Mouse (Mus musculus) erythroblast, adult 5-6 weeks (primary cell): ENCODE data around the gene Inhbe. TPM values are rescaled to one million over a fixed set of nuclear protein-coding genes. Genes with fewer than 3 reads are reported as not detected.

ENCODE experiments used
- ATAC-seq: replicated peaks from 2 replicates; pipeline ENCODE4 v1.8.0; 2016; ENCODE audit warnings: moderate number of reproducible peaks, mild to moderate bottlenecking, moderate TSS enrichment, inconsistent platforms; ENCODE audit not compliant: poor library complexity, low FRiP score, severe bottlenecking
- total RNA-seq, 2 experiments: library from RNA; stranded (forward) in 1 of 2; stranded (reverse) in 1 of 2; fragments of 150-400 nt in 1 of 2; fragments of 200-764, 138-1000 nt in 1 of 2; gene quantifications; 2 replicates each; pipeline versions ENCODE4 v1.2.3 to v1.2.4; 2015 to 2017; ENCODE audit warnings: low replicate concordance in 2 of 2

Gene Inhbe
- total RNA-seq, 2 experiments from 2014 or later: not detected

DNA sequence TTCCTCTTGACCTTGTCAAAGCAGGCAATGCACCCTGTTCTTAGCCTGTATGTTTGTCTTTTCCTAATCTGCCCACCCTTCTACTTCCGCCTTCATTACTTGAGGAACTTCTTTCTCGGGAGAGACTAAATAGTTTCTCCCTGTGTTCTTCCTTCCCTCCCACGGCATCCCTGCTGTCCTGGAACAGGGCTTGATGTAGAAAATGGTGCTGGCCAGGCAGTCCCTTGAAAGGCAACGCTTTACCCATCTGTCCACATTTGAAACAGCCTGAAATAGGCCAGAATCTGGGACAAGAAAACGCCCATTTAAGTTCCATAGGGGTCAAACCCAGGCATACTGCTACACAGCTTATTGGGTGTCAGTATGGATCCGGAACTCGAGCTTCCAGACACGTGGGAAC, 4.4 kb downstream of the Inhbe start:
- no peak for ATAC-seq

DNA sequence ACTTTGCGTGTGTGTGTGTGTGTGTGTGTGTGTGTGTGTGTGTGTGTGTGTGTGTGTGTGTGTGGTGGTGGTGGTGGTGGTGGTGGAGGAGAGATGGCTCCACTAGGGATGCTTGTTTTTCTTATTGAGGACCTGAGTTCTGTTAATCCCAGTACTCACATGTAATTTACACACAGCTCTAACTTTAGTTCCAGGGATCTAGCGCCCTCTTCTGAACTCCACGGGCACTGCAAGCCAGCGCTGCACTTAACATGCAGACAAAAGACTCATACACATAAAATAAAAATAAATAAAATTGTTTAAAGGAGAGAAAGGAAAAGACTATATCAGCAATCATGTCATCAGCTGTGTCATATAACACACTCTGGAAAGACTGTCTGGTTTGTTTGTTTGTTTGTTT, 5.3 kb downstream of the Inhbe start:
- ATAC-seq: no peak

DNA sequence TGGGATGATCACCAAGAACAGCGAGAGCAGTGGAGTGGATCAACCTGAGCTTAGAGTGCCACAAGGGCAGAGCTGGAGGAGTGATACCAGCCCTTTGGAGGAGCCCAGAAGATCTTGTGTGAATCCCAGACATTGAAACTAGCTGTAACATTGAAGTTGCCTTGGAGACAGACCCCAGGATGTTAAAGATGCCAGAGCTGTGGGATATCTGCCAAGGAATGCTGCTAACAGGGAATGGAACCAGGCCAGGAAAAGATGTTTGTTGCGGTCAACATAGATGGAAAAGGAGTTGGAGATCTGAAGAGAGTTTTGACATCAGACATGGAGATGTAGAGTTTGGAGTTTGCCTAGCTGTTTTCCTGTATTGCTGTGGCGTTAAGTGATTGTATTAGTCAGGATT, 8.0 kb downstream of the Inhbe start:
- no peak for ATAC-seq

DNA sequence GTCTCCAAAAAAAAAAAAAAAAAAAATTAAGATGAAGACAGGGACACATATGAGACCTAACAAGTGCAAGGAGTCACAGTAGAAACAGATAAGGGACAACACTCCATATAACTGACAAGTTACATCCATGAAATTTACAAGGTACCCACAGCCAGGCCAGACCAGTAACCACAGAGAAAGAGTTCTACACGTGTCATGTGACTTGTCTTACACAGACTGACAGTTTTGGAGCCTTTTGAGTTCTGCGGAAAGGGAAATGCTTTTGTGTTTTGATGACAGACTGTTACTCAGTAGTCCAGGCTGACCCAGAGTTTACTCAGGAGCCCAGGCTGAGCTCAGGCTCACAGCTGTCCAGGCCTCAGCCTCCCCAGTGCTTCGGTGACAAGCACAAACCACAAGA, 11.2 kb downstream of the Inhbe start:
- no peak for ATAC-seq

DNA sequence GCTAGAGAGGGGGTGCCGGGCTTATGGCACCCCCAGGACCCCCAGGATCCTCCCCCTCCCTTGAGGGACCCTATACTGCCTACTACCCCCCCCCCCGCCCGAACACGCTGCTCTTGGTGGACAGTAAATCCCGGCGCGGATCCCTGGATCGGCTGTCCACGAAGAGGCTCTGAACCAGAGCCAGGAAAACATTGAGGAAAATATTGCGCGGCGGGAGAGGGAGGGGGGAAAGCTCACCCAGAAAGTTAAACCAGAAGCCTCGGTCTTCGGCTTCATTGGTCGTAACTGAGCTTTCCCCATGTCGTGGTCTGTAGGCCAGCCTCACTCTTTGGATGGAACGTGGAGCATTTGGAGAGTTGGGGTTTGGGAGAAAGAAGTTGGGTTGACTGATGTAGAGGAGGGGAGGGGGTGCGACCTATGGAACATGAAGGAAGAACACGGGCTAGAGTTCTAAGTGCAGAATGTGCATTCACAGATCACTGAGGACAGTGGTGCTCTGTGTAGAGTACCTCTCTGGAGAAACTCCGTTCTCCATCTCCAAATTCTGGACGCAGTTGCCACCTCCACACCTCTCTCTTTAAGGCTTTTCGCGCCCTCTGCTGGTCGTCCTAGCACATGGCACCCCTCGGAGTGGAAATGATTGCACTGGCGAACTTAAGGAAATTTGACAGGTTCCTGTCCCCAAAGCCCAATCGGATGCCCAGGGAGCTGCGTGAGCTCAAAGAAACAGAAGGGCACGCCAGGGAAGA, 12.1 kb downstream of the Inhbe start, which contains the start of gene Gli1:
Gli1 (minus strand) TSS at position 84 of the 749 bp plus-strand sequence.
- ATAC-seq: peak; percentile 74

DNA sequence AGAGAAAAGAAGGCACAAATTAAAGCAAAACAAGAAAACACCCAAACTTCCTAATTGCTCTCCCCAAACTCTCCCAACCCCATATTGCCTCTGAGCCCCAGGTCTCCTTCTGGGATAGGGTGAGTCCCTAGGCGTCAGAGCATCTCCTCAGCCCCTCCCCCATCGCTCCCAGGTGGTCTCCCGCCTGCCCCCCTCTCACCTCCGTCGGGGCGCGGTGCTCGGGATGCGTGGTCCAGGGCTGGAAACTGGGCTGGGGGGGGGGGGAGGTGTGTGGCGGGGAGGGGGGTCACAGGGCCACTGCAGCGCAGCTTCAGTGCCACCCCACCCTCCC, 12.9 kb downstream of the Inhbe start:
- ATAC-seq: no peak

DNA sequence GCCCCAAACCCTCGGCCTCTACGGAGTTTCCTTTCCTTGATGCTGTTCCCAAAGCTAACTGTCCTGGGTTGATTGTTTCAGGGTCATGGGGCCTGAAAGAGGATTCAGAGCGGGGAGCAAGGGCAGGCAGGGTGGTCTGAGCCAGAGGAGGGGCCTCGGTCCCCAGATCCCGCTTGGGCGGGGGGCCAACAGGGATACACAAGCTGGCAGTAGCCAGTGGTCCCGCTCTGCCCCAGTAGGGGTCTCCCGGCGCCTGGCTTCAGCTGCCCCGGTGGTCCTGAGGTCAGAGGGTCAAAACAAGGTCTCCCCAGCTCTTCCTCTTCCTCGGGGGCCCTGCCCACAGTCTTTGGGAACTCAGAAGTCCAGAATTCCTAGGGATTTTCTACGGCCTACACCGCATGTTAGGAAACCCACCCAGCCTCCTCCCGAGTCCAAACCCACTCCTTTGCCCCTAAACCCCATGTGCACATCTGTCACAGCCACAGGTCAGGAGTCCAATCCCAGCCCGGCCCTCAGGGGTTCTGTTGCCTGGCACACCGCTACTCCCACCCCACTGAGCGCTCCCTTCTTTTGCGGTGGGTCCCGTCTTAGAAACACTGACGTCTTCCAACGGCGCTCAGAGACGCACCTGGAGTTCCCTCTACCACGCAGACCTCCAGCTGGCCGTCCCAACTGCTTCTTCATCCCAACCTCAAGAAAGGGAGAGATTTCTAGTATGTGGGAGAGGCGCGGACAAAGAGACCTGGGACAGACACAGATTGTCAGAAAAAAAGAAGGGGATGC, 13.4 kb downstream of the Inhbe start:
- no peak for ATAC-seq

DNA sequence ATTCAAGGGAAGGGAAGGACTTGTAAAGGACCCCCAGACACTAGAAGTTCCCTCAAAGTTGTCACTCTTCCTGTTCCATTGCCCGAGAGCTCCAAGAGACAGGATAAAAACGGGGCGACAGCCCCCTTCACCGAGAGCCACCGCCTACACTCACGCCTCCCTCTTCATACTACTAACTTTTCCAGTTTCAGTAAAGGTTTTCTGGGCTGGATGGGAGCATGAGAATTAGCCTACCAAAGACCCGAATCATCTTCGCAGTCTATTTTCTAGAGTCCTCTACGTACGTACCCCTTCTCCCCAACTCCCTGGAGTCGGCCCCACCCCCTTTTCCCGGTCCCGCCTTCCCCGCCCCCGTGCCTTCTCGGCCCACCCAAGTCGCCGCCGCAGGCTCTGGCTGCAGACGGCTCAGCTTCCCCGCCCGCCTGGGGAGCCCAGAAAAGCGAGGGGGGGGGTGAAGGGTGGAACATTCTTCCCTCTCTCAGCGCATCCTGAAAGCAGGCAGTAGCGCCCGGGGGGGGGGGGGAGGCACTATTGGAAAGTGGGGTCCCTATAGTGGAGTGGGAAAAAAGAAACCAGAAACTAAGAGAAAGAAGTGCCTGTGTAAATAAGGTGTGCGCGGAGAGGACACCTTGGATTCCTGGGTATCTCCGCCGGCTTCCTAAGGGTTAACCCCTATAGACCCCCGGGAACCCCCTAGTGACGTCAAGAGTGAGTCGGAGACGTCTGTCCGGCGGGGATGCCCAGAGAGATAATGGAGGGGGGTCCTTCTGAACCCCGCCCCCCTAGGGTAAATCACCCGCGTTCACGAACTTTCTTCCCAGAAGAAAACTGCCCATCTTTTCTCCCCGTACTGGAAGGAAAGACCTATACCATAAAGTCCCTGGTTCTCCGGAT, 14.3 kb downstream of the Inhbe start:
- no peak for ATAC-seq

DNA sequence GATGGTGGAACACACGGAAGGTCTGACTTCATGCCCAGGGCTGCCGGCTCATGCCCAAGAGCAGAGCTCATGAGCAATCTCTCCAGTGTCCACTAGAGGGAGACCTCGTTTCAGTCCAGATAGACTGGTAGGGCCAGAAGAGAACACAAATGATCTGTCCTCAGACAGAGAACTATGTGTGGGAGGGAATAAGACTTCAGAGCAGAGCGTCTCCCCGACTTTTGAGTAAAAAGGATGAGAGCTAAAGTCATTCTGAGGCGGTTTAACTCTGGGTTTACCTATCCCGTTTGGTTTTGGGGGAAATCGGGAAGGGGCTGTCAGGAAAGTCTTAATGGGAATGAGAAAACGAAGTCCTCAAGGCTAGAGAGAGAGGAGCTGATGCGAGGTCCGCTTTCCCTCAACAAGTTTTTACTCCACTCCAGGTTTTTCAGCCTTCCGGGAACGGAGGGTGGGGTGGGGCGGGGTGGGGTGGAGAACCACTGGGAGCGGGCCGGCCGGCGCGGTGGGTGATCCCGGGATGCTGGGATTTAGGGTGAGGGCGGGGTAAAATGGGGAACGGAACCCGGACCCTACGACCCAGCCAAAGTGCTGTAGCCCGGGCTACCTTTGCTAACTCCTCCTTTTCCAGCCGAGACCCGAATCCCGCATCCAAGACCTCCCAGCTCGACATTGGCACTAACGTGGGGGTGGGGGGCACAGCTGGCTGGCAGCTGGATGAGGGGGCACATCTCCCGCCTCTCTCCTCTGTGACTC, 15.1 kb downstream of the Inhbe start:
- ATAC-seq: peak; percentile 84

DNA sequence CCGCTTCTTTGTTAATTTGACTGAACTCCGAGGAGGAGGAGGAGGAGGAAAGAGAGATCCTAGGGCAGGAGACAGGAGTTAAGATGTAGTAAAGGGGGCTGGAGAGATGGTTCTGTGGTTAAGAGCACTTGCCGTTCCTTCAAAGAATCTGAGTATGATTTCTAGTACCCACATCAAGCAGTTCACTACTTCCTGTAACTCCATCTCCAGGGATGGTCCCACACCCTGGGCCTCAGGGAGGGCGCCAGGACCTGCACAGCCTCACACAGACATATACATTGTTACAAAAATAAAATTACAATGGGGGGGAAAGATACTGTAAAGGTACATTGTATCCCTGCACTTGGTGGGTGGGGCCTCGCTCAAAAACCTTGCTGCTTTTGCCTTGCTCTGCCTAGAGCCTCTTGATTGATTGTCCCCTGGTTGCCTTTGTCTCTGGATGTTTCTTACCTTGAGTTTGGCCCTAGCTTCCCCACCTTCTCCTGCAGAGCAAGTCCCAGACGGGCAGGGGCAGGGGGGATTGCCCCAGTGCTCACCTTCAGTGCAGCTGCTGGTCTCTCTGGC, 16.6 kb downstream of the Inhbe start:
- no peak for ATAC-seq

DNA sequence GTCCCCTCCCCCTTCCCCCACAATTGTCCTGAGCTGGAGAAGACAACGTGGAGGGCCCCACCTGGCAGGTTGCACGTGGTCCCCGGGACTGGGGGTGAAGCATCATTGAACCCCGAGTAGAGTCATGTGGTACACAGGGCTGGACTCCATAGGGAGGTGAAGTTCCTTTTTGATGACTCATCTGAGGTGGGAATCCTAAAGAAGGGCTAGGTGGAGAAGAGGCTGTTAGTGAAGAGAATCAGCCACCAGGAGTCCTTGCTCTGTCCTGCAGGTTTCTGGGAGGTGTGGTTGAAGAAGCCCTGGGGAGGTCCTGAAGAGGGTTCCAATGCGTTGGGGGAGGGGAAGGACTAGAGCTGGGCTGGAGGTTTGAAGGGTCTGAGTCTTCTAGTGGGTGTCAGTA, 17.3 kb downstream of the Inhbe start:
- no peak for ATAC-seq

DNA sequence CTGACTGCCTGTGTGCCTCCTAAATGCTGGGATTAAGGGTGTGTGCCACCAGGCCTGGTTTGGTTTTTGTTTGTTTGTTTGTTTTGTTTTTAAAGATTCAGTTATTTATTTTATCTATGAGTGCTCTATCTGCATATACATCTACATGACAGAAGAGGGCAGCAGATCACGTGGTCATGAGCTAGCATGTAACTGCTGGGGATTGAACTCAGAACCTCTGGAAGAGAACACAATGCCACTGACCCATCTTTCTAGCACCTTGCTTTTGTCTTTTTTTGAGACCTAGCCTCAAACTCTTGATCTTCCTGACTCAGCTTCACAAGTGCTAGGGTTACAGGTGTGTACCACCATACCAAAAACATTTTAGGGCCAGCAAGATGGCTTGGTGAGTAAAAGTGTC, 18.9 kb downstream of the Inhbe start:
- ATAC-seq: no peak

DNA sequence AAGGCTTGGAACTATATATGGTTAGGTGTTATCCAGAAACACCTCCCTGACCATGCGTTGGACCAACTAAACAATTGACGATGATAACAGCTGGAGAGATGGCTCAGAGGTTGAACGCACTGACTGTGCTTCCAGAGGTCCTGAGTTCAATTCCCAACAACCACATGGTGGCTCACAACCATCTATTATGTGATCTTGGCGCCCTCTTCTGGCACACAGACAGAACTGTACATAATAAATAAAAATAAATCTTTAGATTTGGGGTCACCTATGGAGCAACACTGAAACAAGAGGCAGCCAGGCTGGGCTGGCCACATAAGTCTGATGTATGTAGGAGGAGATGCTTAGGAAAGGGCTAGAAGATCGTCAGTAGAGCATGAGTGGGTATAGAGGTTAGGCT, 21.1 kb downstream of the Inhbe start:
- ATAC-seq: no peak

DNA sequence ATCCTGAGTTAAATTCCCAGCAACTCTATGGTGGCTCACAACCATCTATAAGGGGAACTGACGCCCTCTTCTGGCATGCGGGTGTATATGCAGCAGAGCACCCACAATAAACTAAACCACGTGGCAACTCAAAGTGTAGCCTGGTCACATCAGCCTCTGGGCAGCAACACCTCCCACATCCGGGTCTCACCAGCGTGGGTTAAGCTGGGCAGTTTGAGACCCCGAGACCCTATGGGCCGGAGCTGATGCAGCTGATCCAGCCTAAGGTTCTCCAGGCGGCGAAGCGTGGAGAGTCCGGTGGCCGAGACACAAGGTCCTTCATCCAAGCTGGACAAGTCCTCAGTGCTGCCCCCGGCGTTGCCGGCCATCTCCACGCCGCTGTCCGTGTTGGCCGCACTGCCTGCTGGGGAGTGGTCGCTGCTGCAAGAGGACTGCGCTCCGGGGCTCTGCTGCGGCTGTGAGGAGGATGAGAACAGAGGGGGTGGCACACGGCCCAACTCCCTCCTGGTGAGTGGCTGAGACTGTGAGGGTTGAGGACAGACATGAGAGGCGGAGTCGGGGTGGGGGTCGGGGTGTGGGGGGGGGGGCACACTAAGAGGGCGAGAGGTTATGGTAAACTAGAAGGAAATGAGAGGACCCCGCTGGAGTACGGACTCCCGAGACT, 21.9 kb downstream of the Inhbe start:
- ATAC-seq: no peak

DNA sequence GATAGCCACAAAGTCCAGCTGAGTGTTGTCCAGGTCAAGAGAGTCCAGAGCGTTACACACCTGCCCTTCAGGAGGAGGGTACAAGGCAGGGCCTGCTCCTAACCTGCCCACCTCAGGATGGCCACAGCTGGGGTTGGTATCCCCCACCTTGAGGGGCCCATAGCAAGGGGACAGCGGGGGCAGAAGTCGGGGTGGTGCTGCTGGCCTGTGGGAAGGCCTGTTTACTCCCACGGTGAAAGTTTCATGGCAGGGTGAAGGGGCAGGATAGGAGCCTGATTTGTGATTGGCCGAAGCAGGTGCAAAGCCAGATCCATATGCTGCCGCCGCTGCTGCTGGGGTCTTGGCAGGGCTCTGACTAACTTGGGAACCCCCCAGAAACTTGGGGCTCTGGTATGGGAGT, 24.0 kb downstream of the Inhbe start:
- ATAC-seq: no peak

DNA sequence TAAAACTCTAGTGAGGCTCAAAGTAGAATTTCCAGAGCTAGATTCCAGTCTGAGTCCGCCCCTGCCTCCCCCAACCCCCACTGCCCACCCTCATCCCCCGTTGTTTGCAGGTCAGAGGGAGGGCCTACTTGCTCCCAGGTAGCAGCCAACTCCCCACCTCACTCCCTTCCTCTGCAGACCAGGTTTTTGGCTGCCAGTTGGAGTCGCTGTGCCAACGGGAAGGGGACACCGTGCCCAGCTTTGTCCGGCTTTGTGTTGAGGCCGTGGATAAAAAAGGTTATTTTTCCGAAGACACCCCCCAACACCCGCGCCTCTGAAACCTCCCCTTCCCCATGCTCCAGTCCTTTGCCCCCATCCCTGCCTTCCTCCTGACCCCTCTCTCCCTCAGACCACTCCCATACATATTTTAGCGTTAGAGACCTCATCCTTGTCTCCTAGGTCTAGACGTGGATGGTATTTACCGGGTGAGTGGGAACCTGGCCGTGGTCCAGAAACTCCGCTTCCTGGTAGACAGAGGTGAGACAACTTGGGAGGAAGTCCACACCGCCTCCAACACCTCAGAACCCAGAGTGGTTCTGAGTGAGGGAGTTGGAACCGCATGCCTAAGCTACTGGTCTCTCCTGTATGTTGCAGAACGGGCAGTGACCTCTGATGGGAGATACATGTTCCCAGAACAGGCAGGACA, 26.6 kb downstream of the Inhbe start:
- no peak for ATAC-seq

DNA sequence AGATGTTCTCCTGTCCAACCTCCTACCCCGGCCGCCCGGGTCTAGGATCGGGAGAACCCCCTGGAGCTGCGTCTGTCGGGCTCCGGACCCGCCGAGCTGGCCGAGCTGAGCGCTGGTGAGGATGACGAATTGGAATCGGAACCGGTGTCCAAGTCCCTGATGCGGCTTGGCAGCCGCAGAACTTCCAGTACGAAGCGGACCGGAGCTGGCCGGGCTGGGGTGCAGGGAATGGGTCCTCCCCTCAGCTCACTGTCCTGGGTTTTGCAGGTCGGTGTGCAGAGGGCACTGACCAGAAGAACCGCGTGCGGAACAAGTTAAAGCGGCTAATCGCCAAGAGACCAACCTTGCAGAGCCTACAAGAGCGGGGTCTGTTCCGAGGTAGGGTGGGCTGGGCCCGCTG, 27.4 kb downstream of the Inhbe start:
- ATAC-seq: no peak

DNA sequence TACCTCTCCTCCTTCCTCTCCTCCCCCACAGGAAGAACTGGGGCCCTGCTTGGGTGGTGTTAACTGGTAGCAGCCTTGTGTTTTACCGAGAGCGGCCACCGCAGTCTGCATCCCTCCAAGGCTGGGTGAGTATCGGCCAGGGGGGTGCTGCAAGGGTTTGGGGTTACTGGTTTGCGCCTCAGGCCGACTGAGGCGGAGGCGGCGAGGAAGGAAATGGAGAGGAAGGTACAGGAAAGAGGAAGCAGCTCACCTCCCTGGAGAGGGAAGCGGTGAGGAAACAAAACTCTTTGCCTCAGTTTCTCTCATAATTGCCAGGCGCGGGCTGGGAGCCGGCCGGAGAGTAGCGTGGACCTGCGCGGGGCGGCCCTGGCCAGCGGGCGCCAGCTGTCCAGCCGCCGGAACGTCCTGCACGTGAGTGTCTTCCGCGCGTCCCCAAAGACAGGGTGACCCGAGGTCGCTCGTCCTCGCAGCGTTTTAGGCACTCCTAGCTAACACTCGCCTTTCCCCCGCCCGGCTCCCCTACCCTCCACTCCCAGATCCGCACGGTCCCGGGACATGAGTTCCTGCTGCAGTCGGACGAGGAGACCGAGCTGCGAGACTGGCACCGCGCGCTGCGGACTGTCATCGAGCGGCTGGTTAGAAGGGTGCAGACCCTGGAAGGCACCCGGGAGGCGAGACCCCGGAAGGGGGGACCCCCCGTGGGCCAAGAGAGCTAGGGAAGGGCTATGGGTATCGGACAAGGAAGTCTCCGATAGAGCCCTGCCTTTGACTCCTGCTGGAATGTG, 28.0 kb downstream of the Inhbe start:
- no peak for ATAC-seq
